Mouse (Mus musculus): ENCODE data around the gene Sac3d1. TPM values are rescaled to one million over a fixed set of nuclear protein-coding genes. Genes with fewer than 3 reads are reported as not detected.

Sac3d1 gene
- polyA plus RNA-seq (2012; rRNA removed) = 23.8 and 30.3 TPM in 2 replicates

GRCm38 (mm10) chr19:6117986-6118676 is at the start of gene Sac3d1:
Gene Sac3d1, minus strand, starts transcription at chr19:6118650.
- peak; percentile 95 for DNase-seq
- Histone ChIP-seq H3K4me1 (ENCODE audit: control insufficient read depth, insufficient read depth, low read length) (peaks cover 3% of the 10 kb centered on the region; the same call in 1 of the 2 replicates), H3K27me3 (replicated peaks; ENCODE audit: control insufficient read depth, insufficient read depth, low read length) (no peaks in the 10 kb centered on the region), H3K36me3 (ENCODE audit: control insufficient read depth, insufficient read depth, low read length) (no peaks in the 10 kb centered on the region), H3K4me3 (ENCODE audit: insufficient read depth, low read depth, low read length) (peak within 1 kb of the TSS; percentile 77), H3K27ac (ENCODE audit: insufficient read depth, low read depth, low read length) (peak within 1 kb of the TSS; percentile 44)
- WGBS = under 1% methylated on average over 77 of the region's 77 CpGs
- TF ChIP-seq CTCF (conservative IDR thresholded peaks at IDR 0.05; ENCODE audit: insufficient read depth, insufficient read length, low read depth, low read length) (no peak), POLR2A (IDR thresholded peaks at IDR 0.05; ENCODE audit: low read depth, low read length) (peak; percentile 16)

GRCm38 (mm10) chr19:6166750-6167149 is 48.3 kb upstream of the Sac3d1 start:
- H3K36me3 ChIP-seq (ENCODE audit: control insufficient read depth, insufficient read depth, low read length) = no peaks in the 10 kb centered on the region
- H3K27me3 ChIP-seq (replicated peaks; ENCODE audit: control insufficient read depth, insufficient read depth, low read length) = no peaks in the 10 kb centered on the region
- no peaks in the 10 kb centered on the region for H3K4me1 ChIP-seq (ENCODE audit: control insufficient read depth, insufficient read depth, low read length)
- 80% methylated on average over 4 of the region's 4 CpGs for WGBS
- H3K27ac ChIP-seq (ENCODE audit: insufficient read depth, low read depth, low read length) = no peak overlapping the region
- H3K4me3 ChIP-seq (ENCODE audit: insufficient read depth, low read depth, low read length) = no peak overlapping the region
- DNase-seq = no peak
- no peak for TF ChIP-seq POLR2A (IDR thresholded peaks at IDR 0.05; ENCODE audit: low read depth, low read length)
- 0 out of 2 replicates have a peak, but pooled peaks have one; percentile 5 for TF ChIP-seq CTCF (conservative IDR thresholded peaks at IDR 0.05; ENCODE audit: insufficient read depth, insufficient read length, low read depth, low read length)

GRCm38 (mm10) chr19:6163872-6164547 is 45.6 kb upstream of the Sac3d1 start:
- Histone ChIP-seq H3K36me3 (ENCODE audit: control insufficient read depth, insufficient read depth, low read length) (no peaks in the 10 kb centered on the region), H3K27me3 (replicated peaks; ENCODE audit: control insufficient read depth, insufficient read depth, low read length) (no peaks in the 10 kb centered on the region), H3K4me3 (ENCODE audit: insufficient read depth, low read depth, low read length) (peak overlapping the region; percentile 45), H3K27ac (ENCODE audit: insufficient read depth, low read depth, low read length) (peak overlapping the region; percentile 10; the same call in 1 of the 2 replicates), H3K4me1 (ENCODE audit: control insufficient read depth, insufficient read depth, low read length) (no peaks in the 10 kb centered on the region)
- TF ChIP-seq POLR2A (IDR thresholded peaks at IDR 0.05; ENCODE audit: low read depth, low read length) = no peak
- no peak for TF ChIP-seq CTCF (conservative IDR thresholded peaks at IDR 0.05; ENCODE audit: insufficient read depth, insufficient read length, low read depth, low read length)
- 56% methylated on average over 10 of the region's 10 CpGs for WGBS
- peak; percentile 75 for DNase-seq

GRCm38 (mm10) chr19:6157220-6157619 is 38.8 kb upstream of the Sac3d1 start:
- H3K27ac ChIP-seq (ENCODE audit: insufficient read depth, low read depth, low read length) = no peak overlapping the region
- H3K27me3 ChIP-seq (replicated peaks; ENCODE audit: control insufficient read depth, insufficient read depth, low read length) = no peaks in the 10 kb centered on the region
- WGBS = 56% methylated on average over 6 of the region's 6 CpGs
- no peak for TF ChIP-seq POLR2A (IDR thresholded peaks at IDR 0.05; ENCODE audit: low read depth, low read length)
- no peak for TF ChIP-seq CTCF (conservative IDR thresholded peaks at IDR 0.05; ENCODE audit: insufficient read depth, insufficient read length, low read depth, low read length)
- no peak overlapping the region for H3K4me3 ChIP-seq (ENCODE audit: insufficient read depth, low read depth, low read length)
- no peaks in the 10 kb centered on the region for H3K4me1 ChIP-seq (ENCODE audit: control insufficient read depth, insufficient read depth, low read length)
- H3K36me3 ChIP-seq (ENCODE audit: control insufficient read depth, insufficient read depth, low read length) = no peaks in the 10 kb centered on the region
- DNase-seq = no peak

GRCm38 (mm10) chr19:6156372-6156771 is 37.9 kb upstream of the Sac3d1 start:
- Histone ChIP-seq H3K36me3 (ENCODE audit: control insufficient read depth, insufficient read depth, low read length) (no peaks in the 10 kb centered on the region), H3K27ac (ENCODE audit: insufficient read depth, low read depth, low read length) (no peak overlapping the region), H3K4me1 (ENCODE audit: control insufficient read depth, insufficient read depth, low read length) (no peaks in the 10 kb centered on the region), H3K27me3 (replicated peaks; ENCODE audit: control insufficient read depth, insufficient read depth, low read length) (no peaks in the 10 kb centered on the region), H3K4me3 (ENCODE audit: insufficient read depth, low read depth, low read length) (no peak overlapping the region)
- DNase-seq = peak; percentile 70
- 48% methylated on average over 8 of the region's 8 CpGs for WGBS
- no peak; the same call in 1 of the 2 replicates for TF ChIP-seq CTCF (conservative IDR thresholded peaks at IDR 0.05; ENCODE audit: insufficient read depth, insufficient read length, low read depth, low read length)
- TF ChIP-seq POLR2A (IDR thresholded peaks at IDR 0.05; ENCODE audit: low read depth, low read length) = no peak

GRCm38 (mm10) chr19:6155174-6155573 is 36.7 kb upstream of the Sac3d1 start:
- DNase-seq = no peak
- Histone ChIP-seq H3K36me3 (ENCODE audit: control insufficient read depth, insufficient read depth, low read length) (no peaks in the 10 kb centered on the region), H3K4me3 (ENCODE audit: insufficient read depth, low read depth, low read length) (no peak overlapping the region), H3K27ac (ENCODE audit: insufficient read depth, low read depth, low read length) (no peak overlapping the region), H3K4me1 (ENCODE audit: control insufficient read depth, insufficient read depth, low read length) (no peaks in the 10 kb centered on the region), H3K27me3 (replicated peaks; ENCODE audit: control insufficient read depth, insufficient read depth, low read length) (no peaks in the 10 kb centered on the region)
- TF ChIP-seq POLR2A (IDR thresholded peaks at IDR 0.05; ENCODE audit: low read depth, low read length) (no peak), CTCF (conservative IDR thresholded peaks at IDR 0.05; ENCODE audit: insufficient read depth, insufficient read length, low read depth, low read length) (no peak)
- WGBS = 76% methylated on average over 9 of the region's 9 CpGs

GRCm38 (mm10) chr19:6144842-6145241 is 26.4 kb upstream of the Sac3d1 start:
- Histone ChIP-seq H3K4me3 (ENCODE audit: insufficient read depth, low read depth, low read length) (no peak overlapping the region), H3K4me1 (ENCODE audit: control insufficient read depth, insufficient read depth, low read length) (0 out of 2 replicates have a peak, but pooled peaks cover 2% of the 10 kb centered on the region), H3K36me3 (ENCODE audit: control insufficient read depth, insufficient read depth, low read length) (no peaks in the 10 kb centered on the region), H3K27ac (ENCODE audit: insufficient read depth, low read depth, low read length) (no peak overlapping the region), H3K27me3 (replicated peaks; ENCODE audit: control insufficient read depth, insufficient read depth, low read length) (no peaks in the 10 kb centered on the region)
- WGBS = 64% methylated on average over 5 of the region's 5 CpGs
- DNase-seq = no peak
- no peak for TF ChIP-seq POLR2A (IDR thresholded peaks at IDR 0.05; ENCODE audit: low read depth, low read length)
- TF ChIP-seq CTCF (conservative IDR thresholded peaks at IDR 0.05; ENCODE audit: insufficient read depth, insufficient read length, low read depth, low read length) = no peak
